ENCODE assay signal across 14 mouse cellular contexts in the genomic region with DNA sequence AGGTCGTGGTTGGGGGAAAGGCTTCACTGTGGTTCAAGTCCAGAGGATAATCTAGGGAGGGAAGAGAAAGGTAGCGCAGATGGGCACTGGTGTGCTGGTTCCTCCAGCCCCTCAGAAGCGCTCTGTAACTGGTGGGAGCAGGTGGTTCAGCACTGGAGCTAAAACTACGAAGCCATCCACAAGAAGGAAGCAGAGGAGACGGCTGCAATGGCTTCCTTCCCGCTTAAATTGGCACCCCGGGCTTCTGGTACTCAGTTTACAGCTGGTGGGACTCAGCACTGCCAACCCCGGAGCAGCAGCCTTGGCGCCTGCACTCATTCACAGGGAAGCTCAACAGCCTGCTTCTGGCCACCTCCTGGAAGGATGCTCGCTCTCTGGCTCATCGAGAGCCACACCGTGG. TPM values are rescaled to one million over a fixed set of nuclear protein-coding genes. Genes with fewer than 3 reads are reported as not detected.
DNase-seq lines count a peak whose midpoint lies in the region; TF ChIP-seq lines count a peak whose summit lies in the region.
"Had no signal": no experiment of that assay in that cellular context is flagged by ENCODE, and none has a peak within 500 bp of the region (broad histone marks: within the 10 kb centered on the region; RNA-seq: fewer than 3 reads in every experiment).

No protein-coding gene starts in this region.

- intact Hi-C loops in heart, postnatal 25 days (cut with DNase I), result no loop called here

- peak; percentile 32 for DNase-seq in cerebellum, adult 11-12 months
- DNase-seq in cerebellum, adult 9-10 months, result no peak
- DNase-seq in layer of hippocampus, adult 2 months (ENCODE audit: low spot score in 2 of 2), result peak in 1 of 2 experiments; percentile 8
- DNase-seq in layer of hippocampus, postnatal 14 days (ENCODE audit: low spot score in 2 of 2), result no peak
- DNase-seq in adrenal gland, postnatal 25 days, result peak; percentile 1
- DNase-seq in cerebellum, postnatal 10 days, result peak; percentile 84 to 91
- no peak for DNase-seq in heart, postnatal 25 days (ENCODE audit: low spot score)
- DNase-seq in urinary bladder, adult 2 months (ENCODE audit: low spot score), result no peak
- DNase-seq: B cell, adult 2 months; liver, embryonic 13.5 days had no signal

- no peak for TF ChIP-seq CTCF in layer of hippocampus, adult 2 months (conservative IDR thresholded peaks at IDR 0.05)

- H3K27ac ChIP-seq in layer of hippocampus, adult 2 months, result peak overlapping the region; percentile 43; the same call in 1 of the 2 replicates
- H3K27ac ChIP-seq: hindbrain, embryonic 13.5 days; limb, embryonic 10.5 days; liver, embryonic 13.5 days; stomach, embryonic 15.5 days had no signal

- H3K4me3 ChIP-seq in layer of hippocampus, adult 2 months, result no peak overlapping the region
- H3K4me3 ChIP-seq: hindbrain, embryonic 13.5 days; limb, embryonic 10.5 days; liver, embryonic 13.5 days; megakaryocyte, embryonic 14.5 days; stomach, embryonic 15.5 days had no signal

RNA-seq across cellular contexts. Expression of a gene that starts 39.7 kb away (rescaled TPM):
- total RNA-seq in layer of hippocampus, adult 2 months (2021), result 10 to 100 TPM; 38.1 to 43.9 TPM
- 10 to 100 TPM; 58.8 to 60.5 TPM for total RNA-seq in layer of hippocampus, postnatal 14 days (2021)
- 72.9 and 78.8 TPM in 2 replicates for total RNA-seq in adrenal gland, postnatal 25 days (2021)
- total RNA-seq in heart, postnatal 25 days (2021), result 10 to 100 TPM; 12.7 to 14.6 TPM
- polyA plus RNA-seq in urinary bladder, adult 2 months (2012; rRNA removed), result 12.6 and 28.4 TPM in 2 replicates

Comparison
In these comparisons a context has a peak if more than half of its experiments do, and no peak if none do; other contexts are left out.
1. DNase-seq: peak in cerebellum, adult 11-12 months (single experiment), adrenal gland, postnatal 25 days (single experiment) and cerebellum, postnatal 10 days (2 of 2); none in cerebellum, adult 9-10 months (single experiment), layer of hippocampus, postnatal 14 days (0 of 2), heart, postnatal 25 days (single experiment) and urinary bladder, adult 2 months (single experiment).